Mouse (Mus musculus): ENCODE data around the gene Dennd1c.
A peak's percentile ranks its signal among the peaks of the same experiment; 100 is the strongest.

The Dennd1c gene

DNA sequence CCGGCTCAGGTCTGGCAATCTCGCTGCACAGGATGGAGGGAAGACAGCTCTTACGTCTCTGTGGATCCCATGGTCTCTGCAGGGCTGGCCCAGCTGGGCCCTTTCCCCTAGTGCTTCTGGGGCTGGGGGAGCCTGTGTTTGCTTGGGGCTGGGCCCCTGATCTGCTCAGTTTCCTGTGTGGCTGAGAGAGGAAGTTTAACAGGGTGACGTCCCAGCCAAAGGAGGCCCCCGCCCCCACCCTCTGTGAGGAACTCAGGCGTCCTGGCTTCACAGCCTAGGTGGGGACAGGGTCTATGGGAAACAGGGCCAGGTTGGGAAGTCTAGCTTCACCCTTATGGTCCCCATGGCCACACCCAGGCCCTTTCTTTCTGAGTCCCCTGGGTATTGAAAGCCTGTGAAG is at the start of gene Dennd1c:
Gene Dennd1c, minus strand, starts transcription at position 179 of the 400 bp plus-strand sequence.
- DNase-seq, result peak; percentile 32

DNA sequence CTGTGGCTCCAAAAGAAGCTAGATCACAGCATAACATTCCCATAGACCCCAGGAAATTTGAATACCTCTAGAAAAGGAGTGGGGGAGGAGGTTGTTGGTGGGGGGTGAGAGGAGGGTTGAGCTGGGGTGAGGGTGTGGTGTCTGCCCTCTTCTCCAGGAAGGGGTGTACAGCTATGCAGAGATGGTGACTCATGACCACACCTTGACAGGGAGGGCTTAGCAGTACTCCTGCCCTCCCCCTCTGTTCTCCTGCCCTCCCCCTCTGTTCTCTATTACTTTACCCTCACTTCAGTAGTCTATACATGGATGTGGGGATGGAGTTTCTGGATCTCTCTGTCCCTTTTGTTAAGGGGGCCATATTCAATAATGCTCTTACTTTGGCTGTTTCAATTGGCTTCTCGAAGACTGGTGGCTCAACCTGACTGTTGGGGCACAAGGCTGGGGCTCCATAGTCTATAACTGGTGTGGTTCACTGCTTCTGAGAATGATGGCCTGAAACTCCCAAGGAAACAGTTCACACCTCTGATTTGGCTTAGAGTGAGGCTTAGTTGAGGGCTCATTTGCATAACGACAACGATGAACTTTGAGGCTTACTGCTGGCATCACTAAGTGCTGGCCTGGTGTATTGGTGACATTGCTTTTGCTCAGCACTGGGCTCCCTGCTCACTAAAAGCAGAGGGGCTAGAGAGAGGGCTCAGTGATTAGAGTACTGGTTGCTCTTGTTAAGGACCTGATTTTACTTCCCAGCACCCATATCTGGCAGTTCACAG is 47.7 kb upstream of the Dennd1c start:
- DNase-seq, result no peak

DNA sequence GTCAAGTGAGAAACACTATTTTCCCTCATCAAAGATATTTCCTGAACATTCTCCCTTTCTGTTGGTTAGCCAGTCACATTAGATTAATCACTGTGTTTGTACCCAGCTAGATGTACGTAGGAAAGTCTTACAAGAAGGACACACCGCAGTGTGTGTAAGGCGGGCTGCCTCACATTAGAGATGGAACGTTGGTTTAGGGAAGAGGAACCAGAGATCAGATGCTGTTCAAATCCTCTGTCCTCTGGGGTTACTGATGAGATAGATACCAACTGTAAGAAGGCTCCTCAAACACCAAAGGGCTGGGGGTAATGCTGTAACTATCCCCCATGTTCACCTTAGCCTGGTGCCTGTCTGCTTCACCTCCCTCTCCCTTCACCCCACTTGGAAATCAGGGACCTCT is 46.5 kb upstream of the Dennd1c start:
- no peak for DNase-seq

DNA sequence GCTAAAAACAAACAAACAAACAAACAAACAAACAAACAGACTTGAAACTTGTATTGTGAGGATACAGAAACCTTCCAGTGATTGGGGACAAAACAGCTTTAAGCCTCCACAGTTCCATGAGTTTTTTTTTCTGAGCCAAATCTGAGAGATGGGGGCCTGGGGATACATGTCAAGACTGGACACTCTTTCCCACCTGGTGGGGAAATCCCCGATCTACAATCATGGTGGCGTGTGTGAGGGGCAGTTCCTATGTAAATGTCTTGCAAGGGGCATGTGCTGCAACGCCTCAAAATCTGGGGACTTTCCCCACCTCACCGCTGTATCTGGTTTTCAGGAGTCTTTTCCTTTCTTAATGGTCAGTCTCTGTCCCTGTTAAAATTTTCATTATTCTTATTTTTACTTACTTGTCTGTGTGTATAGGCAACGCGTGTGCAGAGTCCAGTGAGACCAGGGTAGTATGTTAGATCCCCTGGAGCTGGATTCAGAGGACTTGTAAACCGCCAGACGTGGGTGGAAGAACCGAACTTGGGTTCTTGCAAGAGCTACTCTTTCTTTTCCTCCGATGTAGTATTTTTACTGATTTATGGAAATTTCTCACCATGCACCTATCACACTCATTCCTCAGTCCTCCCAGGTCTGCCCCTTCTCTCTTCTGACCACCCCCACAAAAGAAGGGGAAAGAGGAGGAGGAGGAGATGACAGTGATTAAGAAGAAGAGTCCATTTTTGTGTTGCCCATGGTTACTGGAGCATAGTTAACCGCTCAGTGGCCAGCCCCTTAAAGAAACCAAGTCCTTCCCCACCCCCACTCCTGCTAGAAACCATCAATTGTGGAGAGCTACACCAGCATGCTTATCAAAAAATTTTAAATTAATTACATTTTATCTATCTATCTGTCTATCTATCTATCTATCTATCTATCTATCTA is 45.1 kb upstream of the Dennd1c start:
- DNase-seq, result no peak

DNA sequence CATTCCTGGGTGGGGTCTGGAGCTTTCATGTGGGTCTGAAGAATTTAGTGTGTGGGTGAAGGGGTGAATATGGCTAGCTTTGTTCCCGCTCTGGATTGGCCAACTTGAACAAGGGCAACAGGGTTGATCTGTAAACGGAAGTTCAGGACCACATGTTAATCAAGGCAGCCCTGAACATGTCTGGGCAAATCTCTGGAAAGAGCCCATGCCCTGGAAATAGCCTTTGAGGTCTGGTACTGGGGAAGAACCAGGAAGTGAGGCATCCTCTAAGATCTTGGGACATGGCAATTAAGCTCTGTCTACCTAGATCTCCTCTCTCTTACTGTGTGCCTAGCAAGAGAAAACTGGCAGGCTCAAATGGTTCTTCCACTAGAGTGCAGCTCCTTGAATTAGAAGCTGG is 43.5 kb upstream of the Dennd1c start:
- no peak for DNase-seq

DNA sequence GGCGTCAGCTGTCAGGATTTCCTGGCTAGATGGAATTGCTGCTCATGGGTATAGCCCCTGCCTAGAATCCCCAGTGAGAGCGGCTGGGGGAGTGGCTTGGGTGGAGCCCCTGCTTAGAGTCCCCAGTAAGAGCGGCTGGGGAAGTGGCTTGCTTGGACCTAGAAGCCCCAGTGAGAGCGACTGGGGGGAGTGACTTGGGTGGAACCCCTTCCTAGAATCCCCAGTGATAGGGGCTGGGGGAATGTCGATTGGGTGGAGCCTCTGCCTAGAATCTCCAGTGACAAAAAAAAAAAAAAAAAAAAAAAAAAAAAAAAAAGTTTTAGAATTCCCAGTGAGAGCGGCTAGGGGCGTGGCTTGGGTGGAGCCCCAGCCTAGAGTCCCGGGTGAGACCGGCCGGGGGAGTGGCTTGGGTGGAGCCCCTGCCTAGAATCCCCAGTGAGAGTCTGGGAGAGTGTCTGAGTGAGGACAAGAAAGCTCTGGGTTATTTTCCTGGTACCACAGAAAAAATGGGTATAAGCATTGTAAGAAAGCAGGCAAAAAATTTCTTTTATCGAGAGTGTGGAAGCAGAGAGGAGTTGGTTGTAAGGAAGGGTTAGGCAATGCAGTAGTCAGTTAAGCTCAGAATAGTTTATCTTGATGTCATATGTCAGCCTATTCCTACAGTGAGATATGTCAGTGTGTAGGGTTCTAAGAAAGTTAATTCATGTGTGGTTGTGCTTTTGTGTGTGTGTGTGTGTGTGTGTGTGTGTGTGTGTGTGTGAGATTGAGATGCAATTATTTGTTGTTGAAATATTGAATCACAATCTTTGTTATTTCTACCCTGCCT is 40.4 kb upstream of the Dennd1c start:
- no peak for DNase-seq

DNA sequence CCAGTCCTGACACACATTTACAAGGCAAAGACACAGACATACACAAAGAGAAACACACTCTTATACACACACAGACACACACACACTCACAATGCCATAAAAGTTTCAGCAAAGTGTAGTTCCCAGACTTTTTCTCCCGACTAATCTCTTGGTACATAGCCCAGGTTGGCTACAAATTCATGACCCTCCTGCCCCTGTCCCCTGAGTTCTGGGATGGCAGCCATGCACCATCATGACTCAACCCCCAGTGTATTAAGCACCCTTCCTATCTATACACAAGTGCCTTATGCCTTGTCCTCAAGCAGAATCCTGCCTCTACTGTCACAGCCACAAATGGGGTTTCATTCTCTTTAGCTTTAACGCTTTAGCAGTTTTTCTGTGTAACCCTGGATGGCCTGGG is 38.5 kb upstream of the Dennd1c start:
- no peak for DNase-seq

DNA sequence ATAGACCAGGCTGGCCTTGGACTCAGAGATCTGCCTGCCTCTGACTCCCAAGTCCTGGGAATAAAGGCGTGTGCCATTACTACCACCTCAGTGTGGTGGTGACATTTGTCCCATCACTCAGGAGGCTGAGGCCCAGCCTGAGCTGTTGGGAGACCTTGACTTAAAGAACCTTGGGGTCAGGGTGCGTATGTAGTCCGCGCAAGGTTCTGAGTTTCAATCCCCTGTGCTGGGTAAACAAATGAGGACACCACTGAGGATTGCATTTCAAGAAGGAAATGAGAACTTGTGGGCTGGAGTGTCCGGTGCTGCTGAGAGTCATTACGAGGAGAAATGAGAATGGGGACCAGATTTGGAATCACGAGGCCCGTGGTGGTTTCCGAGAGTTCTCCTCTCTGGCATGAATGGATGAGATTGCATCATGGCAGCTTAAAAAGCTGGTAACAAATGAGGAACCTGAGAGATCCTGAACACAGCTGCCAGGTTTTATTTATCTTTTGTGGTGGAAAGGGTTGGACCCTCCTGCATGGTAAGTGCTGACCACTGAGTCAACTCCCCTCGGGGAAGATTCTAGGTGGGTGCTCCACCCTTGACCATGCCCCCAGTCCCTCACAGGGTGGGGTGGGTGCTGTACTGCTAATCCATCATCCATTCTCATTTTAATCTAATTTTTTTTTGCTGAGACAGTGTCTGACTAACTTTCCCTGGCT is 34.6 kb upstream of the Dennd1c start:
- no peak for DNase-seq

DNA sequence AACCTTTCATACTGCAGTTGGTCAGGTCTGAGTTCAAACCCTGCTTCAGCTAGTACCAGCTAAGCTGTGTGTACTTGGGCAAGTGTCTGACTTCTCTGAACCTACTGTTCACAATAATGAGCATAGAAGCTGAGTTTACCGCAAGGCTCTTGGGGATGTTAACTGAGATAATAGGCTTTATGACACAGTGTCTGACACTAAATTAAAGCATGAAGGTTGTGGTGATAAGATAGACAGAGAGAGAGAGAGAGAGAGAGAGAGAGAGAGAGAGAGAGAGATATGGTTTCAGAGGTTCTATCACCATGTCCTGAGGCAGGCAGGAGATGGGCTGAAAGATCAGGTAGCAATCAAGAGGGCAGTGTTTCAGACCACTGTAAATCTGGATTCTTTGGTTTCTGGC is 31.7 kb upstream of the Dennd1c start:
- no peak for DNase-seq

DNA sequence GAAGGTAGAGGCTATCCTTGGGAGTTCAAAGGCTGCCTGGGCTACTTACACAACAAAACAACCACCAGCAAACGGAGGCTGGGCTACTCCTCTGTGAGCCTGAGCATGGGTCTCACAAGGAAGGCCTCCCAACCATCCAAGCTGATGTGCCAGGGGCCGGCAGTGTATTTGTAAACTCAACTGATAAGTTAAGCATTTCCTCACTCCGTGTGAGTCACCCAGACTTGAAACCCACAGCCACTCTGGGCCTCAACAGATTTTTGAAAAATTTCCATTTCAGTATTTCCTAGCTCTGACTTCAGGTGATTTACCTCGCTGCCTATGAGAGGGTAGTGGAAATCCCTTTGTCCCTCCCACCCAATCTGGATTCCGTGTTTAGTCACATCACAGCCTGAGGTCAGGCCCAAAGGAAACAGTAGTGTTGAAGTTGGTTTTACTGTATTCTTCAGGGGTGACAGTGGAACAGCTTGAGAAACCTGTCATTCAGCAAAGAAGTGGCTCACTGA is 30.4 kb upstream of the Dennd1c start:
- no peak for DNase-seq

DNA sequence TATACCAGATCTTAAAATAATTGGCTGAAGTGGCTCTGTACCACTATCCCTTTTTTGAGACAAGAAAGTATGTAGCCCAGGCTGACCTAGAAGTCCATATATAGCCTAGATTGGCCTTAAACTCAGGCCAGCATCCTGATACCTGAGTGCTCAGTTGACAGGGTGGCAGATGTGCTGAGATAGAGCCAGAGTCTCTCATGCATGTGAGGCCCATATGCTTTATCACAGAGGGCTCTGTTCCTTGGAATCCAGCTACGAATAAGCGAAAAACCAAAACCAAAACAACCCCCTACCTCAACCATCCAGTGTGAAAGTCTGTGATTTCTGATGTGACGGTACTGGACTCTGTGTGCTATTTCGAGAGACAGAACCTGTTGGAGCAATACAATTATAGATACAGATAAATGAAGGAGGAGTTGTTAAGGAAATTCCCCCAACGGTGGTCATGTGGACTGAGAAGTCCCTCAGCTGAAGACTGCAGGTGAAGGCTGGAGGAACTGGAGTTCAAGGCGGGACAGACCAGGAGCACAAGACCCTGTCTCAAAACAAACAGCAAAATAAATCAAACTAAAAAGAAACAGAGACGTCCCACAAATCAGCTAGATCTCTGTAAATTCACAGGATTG is 29.8 kb upstream of the Dennd1c start:
- no peak for DNase-seq

DNA sequence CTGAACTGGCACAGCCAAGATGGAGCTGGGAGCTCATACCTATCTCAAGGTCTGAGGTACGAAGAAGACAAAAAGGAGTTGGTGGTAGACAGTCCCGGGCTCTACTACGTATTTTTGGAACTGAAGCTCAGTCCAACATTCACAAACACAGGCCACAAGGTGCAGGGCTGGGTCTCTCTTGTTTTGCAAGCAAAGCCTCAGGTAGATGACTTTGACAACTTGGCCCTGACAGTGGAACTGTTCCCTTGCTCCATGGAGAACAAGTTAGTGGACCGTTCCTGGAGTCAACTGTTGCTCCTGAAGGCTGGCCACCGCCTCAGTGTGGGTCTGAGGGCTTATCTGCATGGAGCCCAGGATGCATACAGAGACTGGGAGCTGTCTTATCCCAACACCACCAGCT is 28.8 kb upstream of the Dennd1c start:
- no peak for DNase-seq

DNA sequence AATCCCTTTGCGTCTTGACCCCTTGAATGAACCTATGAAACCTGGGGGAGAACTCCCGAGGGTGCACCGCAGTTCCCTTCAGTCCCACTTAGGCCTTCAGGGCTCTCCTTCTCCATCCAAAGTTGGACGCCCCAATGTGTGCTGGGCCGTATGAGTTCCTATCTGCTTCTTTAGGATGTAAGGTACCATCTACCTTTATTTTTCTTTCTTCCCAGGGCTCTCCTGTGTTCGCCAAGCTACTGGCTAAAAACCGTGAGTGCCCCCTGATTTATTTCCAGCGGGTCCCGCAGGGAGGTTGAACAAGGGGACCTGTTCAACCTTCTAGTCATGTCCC is 27.7 kb upstream of the Dennd1c start:
- peak; percentile 43 for DNase-seq

DNA sequence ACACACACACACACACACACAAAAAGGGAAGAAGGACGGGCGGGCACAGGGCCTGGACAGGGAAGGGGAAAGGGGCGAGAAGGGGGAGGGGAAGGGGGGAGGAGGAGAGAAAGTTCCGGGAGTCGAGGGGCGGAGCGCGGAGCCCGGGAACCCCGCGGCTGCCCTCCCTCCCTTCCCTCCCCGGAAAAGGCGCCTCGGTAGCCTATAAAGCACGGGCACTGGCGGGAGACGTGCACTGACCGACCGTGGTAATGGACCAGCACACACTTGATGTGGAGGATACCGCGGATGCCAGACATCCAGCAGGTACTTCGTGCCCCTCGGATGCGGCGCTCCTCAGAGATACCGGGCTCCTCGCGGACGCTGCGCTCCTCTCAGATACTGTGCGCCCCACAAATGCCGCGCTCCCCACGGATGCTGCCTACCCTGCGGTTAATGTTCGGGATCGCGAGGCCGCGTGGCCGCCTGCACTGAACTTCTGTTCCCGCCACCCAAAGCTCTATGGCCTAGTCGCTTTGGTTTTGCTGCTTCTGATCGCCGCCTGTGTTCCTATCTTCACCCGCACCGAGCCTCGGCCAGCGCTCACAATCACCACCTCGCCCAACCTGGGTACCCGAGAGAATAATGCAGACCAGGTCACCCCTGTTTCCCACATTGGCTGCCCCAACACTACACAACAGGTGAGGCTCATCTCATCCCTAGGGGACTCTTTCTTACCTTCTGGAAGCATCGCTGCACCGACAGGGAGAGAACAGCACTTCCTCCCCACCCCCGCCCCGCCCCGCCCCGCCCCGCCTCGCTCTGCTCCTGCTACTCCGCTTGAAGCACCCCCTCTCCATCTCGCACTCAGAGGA is 27.1 kb upstream of the Dennd1c start, which contains the start of gene Tnfsf9:
Gene Tnfsf9, plus strand, starts transcription at position 145 of the 854 bp plus-strand sequence.
- DNase-seq, result peak; percentile 52

DNA sequence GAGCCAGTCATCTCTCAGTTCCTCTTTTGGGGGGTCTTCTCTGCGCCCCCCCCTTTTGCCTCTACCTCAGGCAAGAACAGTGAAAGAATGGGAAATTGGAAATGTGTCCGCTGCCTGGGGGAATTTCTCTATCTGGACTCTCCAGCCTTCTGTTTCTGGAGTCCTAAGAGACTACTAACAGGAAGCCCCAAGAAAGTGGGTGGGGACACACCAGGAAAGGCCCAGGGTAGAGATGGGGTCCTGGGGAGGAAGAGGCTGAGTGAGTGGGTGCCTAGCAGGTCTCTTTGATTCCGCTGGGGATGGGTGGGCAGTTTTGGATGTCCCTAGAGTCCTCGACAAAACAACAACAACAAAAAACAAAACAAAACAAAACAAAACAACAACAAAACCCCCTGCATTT is 26.2 kb upstream of the Dennd1c start:
- DNase-seq, result no peak

DNA sequence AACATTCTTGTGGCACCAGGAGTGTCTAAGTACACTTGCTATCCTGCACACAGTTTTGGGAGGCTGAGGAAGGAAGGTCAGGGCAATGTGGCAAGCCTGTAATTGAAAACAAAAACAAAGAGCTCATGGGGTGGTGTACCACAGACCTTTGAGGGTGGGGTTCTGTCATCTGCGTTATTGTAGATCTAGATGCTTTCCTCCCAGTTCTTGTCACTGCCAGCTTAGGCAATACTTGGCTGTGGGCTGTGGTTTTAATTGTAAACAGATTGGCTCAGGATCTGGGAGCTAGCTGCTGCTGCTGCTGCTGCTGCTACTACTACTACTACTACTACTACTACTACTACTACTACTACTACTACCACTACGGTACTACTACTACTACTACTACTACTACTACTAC is 24.0 kb upstream of the Dennd1c start:
- no peak for DNase-seq

DNA sequence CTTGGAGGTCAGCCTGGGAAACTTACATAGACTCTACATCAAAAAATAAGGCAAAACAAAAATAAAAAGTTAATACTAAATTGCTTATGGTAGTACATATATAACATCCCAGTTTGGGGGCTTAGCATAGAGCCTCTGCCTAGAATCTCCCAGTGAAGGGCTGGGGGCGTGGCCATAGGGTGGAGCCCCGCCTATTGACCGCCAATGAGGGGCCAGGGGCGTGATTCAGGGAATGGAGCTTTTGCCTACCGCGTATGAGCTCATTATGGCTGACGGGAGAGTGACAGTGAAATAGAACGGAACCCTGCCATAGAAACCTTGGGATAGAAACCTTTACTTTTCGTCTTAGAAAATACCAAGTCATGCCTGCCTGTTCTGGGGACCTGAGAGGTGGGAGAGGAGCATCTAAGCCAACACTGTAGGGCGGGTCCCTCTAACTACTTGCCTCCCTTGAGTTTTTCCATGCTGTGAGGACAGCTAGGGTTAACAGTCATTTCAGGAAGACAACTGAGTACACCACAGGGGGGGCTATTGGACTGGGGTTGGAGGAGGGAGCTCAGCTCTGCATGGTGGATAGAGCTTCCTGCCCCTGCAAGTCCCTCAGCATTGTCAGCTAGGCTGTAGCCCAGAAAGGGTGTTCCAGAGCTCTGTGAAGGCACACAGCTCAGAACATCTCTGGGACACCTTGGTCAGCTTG is 21.5 kb upstream of the Dennd1c start:
- no peak for DNase-seq

DNA sequence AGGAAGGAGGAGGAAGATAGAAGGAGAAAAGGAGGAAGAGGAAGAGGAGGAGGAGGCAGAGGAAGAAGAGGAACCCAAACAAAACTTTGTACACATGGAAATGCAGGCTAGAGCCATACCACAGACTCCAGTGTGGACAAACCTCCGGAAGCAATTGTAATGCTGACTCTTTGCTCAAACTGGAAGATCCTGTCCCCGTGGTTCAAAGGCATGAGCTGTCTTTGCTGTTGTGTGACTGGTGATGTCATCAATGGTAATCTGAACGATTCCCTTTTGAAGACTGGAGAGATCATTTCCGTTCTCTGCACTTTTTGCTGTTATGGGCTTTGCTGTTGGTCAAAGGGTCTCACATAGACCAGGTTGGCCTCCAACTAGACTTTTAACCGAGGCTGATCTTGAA is 20.0 kb upstream of the Dennd1c start:
- no peak for DNase-seq

DNA sequence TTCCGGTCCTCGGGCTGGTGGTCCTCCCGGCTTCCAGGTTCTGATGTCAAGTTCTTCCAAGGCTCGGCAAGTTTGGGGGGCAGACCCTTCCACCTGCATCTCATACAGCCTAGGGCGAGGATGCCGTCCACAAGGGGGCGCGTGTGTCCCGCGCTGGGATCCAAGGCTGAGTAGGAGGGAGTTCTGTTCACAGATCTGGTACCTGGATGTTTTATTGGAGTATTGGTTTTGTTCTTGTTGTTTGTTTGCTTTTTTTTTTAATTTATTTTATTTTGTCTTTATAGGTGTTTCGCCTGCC is 18.3 kb upstream of the Dennd1c start:
- peak; percentile 76 for DNase-seq

DNA sequence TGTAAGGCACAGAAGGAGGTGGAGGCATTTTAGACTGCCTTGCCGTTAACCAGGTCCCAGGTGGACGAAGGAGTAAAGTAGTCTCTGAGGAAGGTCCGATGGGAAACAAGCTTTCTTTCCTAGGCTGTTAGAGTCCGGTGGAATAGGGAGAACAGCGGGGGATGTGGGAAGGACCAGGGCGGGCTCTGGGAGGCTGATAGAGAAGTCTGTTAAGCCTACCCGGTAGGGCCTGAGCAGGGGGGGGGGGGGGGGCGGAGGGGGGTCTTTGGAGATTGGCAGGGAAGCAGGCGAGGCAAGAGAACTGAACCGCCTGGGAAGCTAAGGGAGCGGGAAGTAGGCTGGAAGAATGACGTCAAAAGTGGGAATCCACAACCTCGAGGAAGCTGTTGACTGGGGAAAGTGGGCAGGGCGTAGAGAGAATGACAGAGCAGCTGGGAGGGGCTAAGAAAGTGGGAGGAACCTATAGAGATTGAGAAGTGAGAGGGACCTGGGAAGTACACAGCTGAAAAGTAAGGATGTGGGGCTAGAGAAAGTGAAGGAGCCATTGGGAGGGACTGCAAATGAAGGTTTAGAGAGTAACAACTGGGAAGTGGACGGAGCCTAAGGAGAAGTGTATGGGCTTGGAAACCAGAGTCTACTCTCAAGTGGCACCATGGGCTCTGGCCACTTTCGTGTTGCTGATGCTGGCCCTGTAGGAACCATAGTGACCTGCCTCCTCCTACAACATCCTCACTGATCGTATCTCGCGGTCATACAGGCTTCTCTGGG is 17.7 kb upstream of the Dennd1c start:
- DNase-seq, result peak; percentile 37
